Mouse (Mus musculus): Measurements from ENCODE around the gene Ksr1.

GRCm38 (mm10) chr11:79115659-79116058 lies 30.5 kb downstream of the Ksr1 start:
- no peak for TF ChIP-seq CTCF (IDR thresholded peaks at IDR 0.05; ENCODE audit: insufficient read depth, low read length)
- TF ChIP-seq POLR2A (IDR thresholded peaks at IDR 0.05; ENCODE audit: borderline replicate concordance, extremely low read depth, low read depth, low read length): no peak

Data from lung, adult 2 months (tissue).